Mouse (Mus musculus) heart, embryonic 14.5 days (tissue): ENCODE measurements around the gene Grin3b. TPM values are rescaled to one million over a fixed set of nuclear protein-coding genes. Genes with fewer than 3 reads are reported as not detected.

Source experiments
- ATAC-seq: fragments of 200-750 bp; cut with Nextera tagmentation; 2 replicates; pipeline ENCODE4 v1.8.0; 2017; ENCODE audit warnings: low read depth, moderate TSS enrichment; ENCODE audit not compliant: insufficient number of reproducible peaks, insufficient read depth, low FRiP score
- H3K27ac ChIP-seq, 2 experiments: fragments of 200-500 bp in 1 of 2; fragments of 300-500 bp in 1 of 2; sonication (generic) in 1 of 2; replicated peaks in 1 of 2; 2 replicates each; pipeline ENCODE4 v1.5.1; 2012 to 2014; ENCODE audit warnings: low read depth in 2 of 2, low read length in 2 of 2, control low read depth in 1 of 2, mild to moderate bottlenecking in 1 of 2, mixed read lengths in 1 of 2; ENCODE audit not compliant: control insufficient read depth in 1 of 2, insufficient read depth in 1 of 2
- H3K27me3 ChIP-seq: fragments of 300-500 bp; sonication (generic); 2 replicates; pipeline ENCODE4 v1.6.1; 2014; ENCODE audit warnings: mild to moderate bottlenecking, low read length, control low read depth; ENCODE audit not compliant: control insufficient read depth, insufficient read depth
- H3K36me3 ChIP-seq: fragments of 300-500 bp; sonication (generic); 2 replicates; pipeline ENCODE4 v1.6.1; 2014; ENCODE audit warnings: mild to moderate bottlenecking, control low read depth, low read length, mixed read lengths; ENCODE audit not compliant: control insufficient read depth, insufficient read depth
- H3K4me1 ChIP-seq, 2 experiments: fragments of 200-500 bp in 1 of 2; fragments of 300-500 bp in 1 of 2; sonication (generic) in 1 of 2; 2 replicates each; pipeline ENCODE4 v1.6.1; 2012 to 2014; ENCODE audit warnings: low read length in 2 of 2, control low read depth in 1 of 2, mixed read lengths in 1 of 2; ENCODE audit not compliant: control insufficient read depth in 2 of 2, insufficient read depth in 2 of 2
- H3K4me2 ChIP-seq: fragments of 300-500 bp; sonication (generic); 2 replicates; pipeline ENCODE4 v1.6.1; 2014; ENCODE audit warnings: mild to moderate bottlenecking, low read length
- H3K4me3 ChIP-seq, 2 experiments: fragments of 200-500 bp in 1 of 2; fragments of 300-500 bp in 1 of 2; sonication (generic) in 1 of 2; 2 replicates each; pipeline ENCODE4 v1.5.1; 2012 to 2014; ENCODE audit warnings: low read length in 2 of 2, mild to moderate bottlenecking in 2 of 2, control low read depth in 1 of 2, low read depth in 1 of 2, moderate library complexity in 1 of 2; ENCODE audit not compliant: control insufficient read depth in 1 of 2, insufficient read depth in 1 of 2
- H3K9ac ChIP-seq: fragments of 300-500 bp; sonication (generic); 2 replicates; pipeline ENCODE4 v1.6.1; 2014; ENCODE audit warnings: mild to moderate bottlenecking, low read length
- H3K9me3 ChIP-seq: fragments of 300-500 bp; sonication (generic); 2 replicates; pipeline ENCODE4 v1.6.1; 2016; ENCODE audit warnings: low read length, control low read depth; ENCODE audit not compliant: control insufficient read depth
- WGBS: fragments of 180-500 bp; shearing (Covaris S2); extraction: QIAGEN DNeasy Blood & Tissue Kit; methylation state at CpG from one replicate; pipeline ENCODE4 v1.1.7; 2014; 5-methylcytosine and 5-hydroxymethylcytosine counted together
- polyA plus RNA-seq: library from polyadenylated mRNA; unstranded; fragments of >200 nt; fragmentation: Nextera tagmentation; extraction: Ambion mirVana; gene quantifications from 2 replicates; pipeline ENCODE4 v1.2.1, GENCODE M21; 2014

The Grin3b gene
- polyA plus RNA-seq, 1 experiment from 2014 or later: 0.18 TPM

- WGBS: 15% methylated on average over 6 of the region's 6 CpGs
- peak overlapping the region; percentile 60 to 80; a peak in 2 of 4 replicates for H3K4me3 ChIP-seq
- H3K36me3 ChIP-seq: peaks cover 13% of the 10 kb centered on the region
- peak overlapping the region; percentile 97 for H3K27ac ChIP-seq
- H3K4me1 ChIP-seq: peaks cover 36 to 58% of the 10 kb centered on the region in 2 experiments
- H3K4me2 ChIP-seq: peak overlapping the region; percentile 95
- no peaks in the 10 kb centered on the region for H3K27me3 ChIP-seq
- peak overlapping the region; percentile 82 for H3K9ac ChIP-seq
- no peak for ATAC-seq
- H3K9me3 ChIP-seq: no peaks in the 10 kb centered on the region
Measured at GRCm38 (mm10) chr10:79986232-79986878, 15.8 kb downstream of the Grin3b start.

GRCm38 (mm10) chr10:79986963-79987362, 16.4 kb downstream of the Grin3b start:
- ATAC-seq: no peak
- peaks cover 14% of the 10 kb centered on the region for H3K36me3 ChIP-seq
- H3K9ac ChIP-seq: peak overlapping the region; percentile 90
- peak overlapping the region; percentile 97 for H3K27ac ChIP-seq
- H3K4me2 ChIP-seq: peak overlapping the region; percentile 95
- peaks cover 36 to 54% of the 10 kb centered on the region in 2 experiments for H3K4me1 ChIP-seq
- WGBS: 8% methylated on average over 11 of the region's 11 CpGs
- no peaks in the 10 kb centered on the region for H3K27me3 ChIP-seq
- H3K9me3 ChIP-seq: no peaks in the 10 kb centered on the region; the same call in 1 of the 2 replicates
- H3K4me3 ChIP-seq: peak overlapping the region in 1 of 2 experiments; percentile 0; a peak in 1 of 4 replicates

- Histone ChIP-seq H3K27me3 (no peaks in the 10 kb centered on the region), H3K9ac (peak overlapping the region; percentile 90), H3K27ac (peak overlapping the region; percentile 83 to 97), H3K4me2 (peak overlapping the region; percentile 95), H3K9me3 (no peaks in the 10 kb centered on the region; the same call in 1 of the 2 replicates), H3K4me1 (peaks cover 34 to 47% of the 10 kb centered on the region in 2 experiments), H3K36me3 (peaks cover 24% of the 10 kb centered on the region), H3K4me3 (peak overlapping the region; percentile 72 to 80)
- 8% methylated on average over 27 of the region's 27 CpGs for WGBS
- ATAC-seq: no peak
Measured at GRCm38 (mm10) chr10:79987771-79988505, 17.4 kb downstream of the Grin3b start.

- Histone ChIP-seq H3K27me3 (no peaks in the 10 kb centered on the region), H3K4me1 (peaks cover 27 to 40% of the 10 kb centered on the region in 2 experiments), H3K36me3 (peaks cover 31% of the 10 kb centered on the region), H3K27ac (peak within 1 kb of the TSS; percentile 83 to 97), H3K4me2 (peak within 1 kb of the TSS; percentile 95), H3K4me3 (peak within 1 kb of the TSS; percentile 72 to 80), H3K9ac (peak within 1 kb of the TSS; percentile 90), H3K9me3 (no peaks in the 10 kb centered on the region; the same call in 1 of the 2 replicates)
- peak; percentile 19; the same call in 1 of the 2 replicates for ATAC-seq
- under 1% methylated on average over 59 of the region's 59 CpGs for WGBS
Measured at GRCm38 (mm10) chr10:79988506-79989271, 18.2 kb downstream of the Grin3b start, which contains the start of gene Cnn2. Cnn2 (plus strand) TSS chr10:79988584.

GRCm38 (mm10) chr10:79989272-79989786, 18.8 kb downstream of the Grin3b start:
- Histone ChIP-seq H3K27ac (peak overlapping the region; percentile 2 to 97; a peak in 3 of 4 replicates), H3K4me2 (peak overlapping the region; percentile 95), H3K4me1 (peaks cover 27 to 40% of the 10 kb centered on the region in 2 experiments), H3K36me3 (peaks cover 37% of the 10 kb centered on the region), H3K9ac (peak overlapping the region; percentile 90), H3K4me3 (peak overlapping the region; percentile 72 to 80), H3K9me3 (no peaks in the 10 kb centered on the region; the same call in 1 of the 2 replicates), H3K27me3 (no peaks in the 10 kb centered on the region)
- WGBS: 25% methylated on average over 8 of the region's 8 CpGs
- ATAC-seq: no peak

GRCm38 (mm10) chr10:79989870-79990269, 19.4 kb downstream of the Grin3b start:
- ATAC-seq: no peak
- Histone ChIP-seq H3K4me2 (peak overlapping the region; percentile 95), H3K9me3 (no peaks in the 10 kb centered on the region; the same call in 1 of the 2 replicates), H3K27ac (peak overlapping the region; percentile 14 to 63; a peak in 3 of 4 replicates), H3K9ac (peak overlapping the region; percentile 90), H3K4me1 (peaks cover 27 to 40% of the 10 kb centered on the region in 2 experiments), H3K36me3 (peaks cover 43% of the 10 kb centered on the region), H3K27me3 (no peaks in the 10 kb centered on the region), H3K4me3 (peak overlapping the region; percentile 72 to 80)
- 8% methylated on average over 15 of the region's 15 CpGs for WGBS

- peaks cover 24 to 35% of the 10 kb centered on the region in 2 experiments for H3K4me1 ChIP-seq
- H3K9ac ChIP-seq: no peak overlapping the region
- H3K9me3 ChIP-seq: no peaks in the 10 kb centered on the region; the same call in 1 of the 2 replicates
- H3K4me3 ChIP-seq: no peak overlapping the region
- no peak for ATAC-seq
- no peaks in the 10 kb centered on the region for H3K27me3 ChIP-seq
- 71% methylated on average over 12 of the region's 12 CpGs for WGBS
- peaks cover 49% of the 10 kb centered on the region for H3K36me3 ChIP-seq
- peak overlapping the region; percentile 25; the same call in 1 of the 2 replicates for H3K4me2 ChIP-seq
- H3K27ac ChIP-seq: no peak overlapping the region
Measured at GRCm38 (mm10) chr10:79991099-79991498, 20.6 kb downstream of the Grin3b start.
